Mouse (Mus musculus): ENCODE results near the gene Rbm44. TPM values are rescaled to one million over a fixed set of nuclear protein-coding genes. Genes with fewer than 3 reads are reported as not detected.

The Rbm44 gene
- total RNA-seq, 2 experiments from 2014 or later = not detected

DNA sequence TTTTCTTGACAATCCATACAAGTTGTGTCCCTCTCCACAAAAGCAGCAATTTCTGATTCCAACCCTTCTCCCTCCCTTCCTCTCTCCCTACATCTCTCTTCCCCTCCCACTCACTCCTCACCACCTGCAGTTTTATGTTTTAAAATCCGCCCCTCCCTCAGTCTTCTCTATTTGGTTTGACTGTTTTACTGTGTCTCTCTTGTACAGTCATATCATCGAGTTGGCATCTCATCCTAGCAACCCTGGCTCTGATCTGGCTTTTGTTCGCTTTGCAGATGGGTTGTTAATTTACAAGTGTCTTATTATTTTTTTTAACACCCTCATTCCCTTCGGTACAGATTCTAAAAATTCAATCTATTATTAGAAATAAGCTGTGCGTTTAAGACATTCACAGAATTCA is 62.0 kb downstream of the Rbm44 start:
- DNase-seq (ENCODE audit: extremely low spot score in 1 of 2, low spot score in 1 of 2) = no peak

- no peak for DNase-seq (ENCODE audit: extremely low spot score in 1 of 2, low spot score in 1 of 2)
These were observed 62.6 kb downstream of the Rbm44 start for GRCm38 (mm10) chr1:91207334-91208074.

DNA sequence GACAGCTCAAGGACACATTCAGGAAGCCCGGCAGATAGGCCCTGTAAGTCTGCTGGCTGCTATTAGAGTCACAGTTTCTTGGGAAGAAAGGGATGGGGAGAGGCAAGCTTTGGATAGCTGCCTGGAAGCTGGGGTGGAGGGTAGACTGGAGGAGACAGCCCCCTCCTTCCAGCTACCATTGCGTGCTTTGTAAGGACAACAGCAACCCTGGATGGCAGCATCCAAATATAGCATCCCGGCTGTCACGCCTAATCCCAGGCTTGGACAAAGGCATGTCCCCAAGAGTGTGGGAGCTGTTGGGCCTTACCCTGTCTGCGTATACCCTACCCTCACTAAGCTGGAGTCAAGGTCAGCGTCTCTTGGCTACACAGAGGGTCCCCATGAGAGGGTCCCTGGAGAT is 64.5 kb downstream of the Rbm44 start:
- DNase-seq (ENCODE audit: extremely low spot score in 1 of 2, low spot score in 1 of 2) = no peak

DNA sequence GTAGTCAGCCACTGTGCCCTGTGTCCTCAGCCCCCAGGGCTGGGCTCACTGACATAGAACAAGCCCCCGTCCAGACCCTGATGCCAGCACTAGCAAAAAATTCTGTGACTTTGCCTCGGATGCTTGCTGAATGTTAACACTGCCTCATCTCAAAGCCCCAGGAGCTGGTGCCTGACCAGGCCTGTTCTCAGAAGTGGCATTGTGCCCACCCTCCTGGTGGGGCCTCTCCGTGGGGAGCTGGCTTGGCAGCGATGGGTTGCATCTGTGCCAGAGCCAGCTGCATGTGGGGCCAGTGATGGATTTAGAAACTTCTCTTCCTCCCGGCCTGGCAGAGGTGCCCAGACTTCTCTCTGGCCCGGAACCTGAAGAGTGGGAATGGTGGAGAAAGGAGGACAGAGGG is 64.9 kb downstream of the Rbm44 start:
- peak; percentile 65 to 71 for DNase-seq (ENCODE audit: extremely low spot score in 1 of 2, low spot score in 1 of 2)

DNA sequence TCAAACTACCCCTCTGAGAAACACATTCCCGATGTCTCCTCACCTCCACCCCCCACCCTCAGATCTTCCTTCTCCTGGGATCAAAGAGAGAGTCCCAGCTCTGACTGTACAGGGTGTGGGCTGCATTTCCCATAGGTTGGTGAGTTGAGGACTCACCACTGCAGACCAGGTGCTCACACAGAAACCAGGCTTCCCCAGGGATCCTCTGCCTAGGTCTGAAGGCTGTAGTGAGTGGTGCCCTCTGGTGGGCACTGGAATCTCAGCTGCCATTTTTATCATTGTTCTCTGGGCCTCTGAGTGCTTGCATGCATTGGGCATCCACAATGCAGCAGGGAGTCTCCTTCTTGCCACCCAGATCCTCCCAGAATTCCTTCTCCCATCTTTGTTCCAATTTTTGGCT is 66.2 kb downstream of the Rbm44 start:
- peak in 1 of 2 experiments; percentile 79 for DNase-seq (ENCODE audit: extremely low spot score in 1 of 2, low spot score in 1 of 2)

DNA sequence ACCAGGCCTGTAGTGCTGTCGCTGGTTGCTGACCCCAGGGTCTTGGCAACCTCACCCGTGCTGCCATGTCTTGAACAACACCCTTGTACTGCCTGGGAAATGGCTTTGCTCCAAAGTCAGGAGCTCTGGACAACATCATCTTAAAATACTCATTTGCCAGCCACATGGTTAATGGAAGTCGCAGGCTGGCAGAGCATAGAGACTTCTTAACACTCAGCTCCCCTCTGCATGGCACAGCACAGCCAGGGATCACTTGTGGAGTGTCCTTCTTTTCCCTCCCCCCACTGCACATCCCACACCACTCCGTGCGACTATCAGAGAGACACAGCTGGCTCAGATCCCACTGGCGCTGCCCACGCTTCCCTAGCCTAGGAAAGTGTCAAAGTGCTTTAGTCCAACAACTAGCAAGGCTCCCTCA is 66.7 kb downstream of the Rbm44 start:
- no peak for DNase-seq (ENCODE audit: extremely low spot score in 1 of 2, low spot score in 1 of 2)

DNA sequence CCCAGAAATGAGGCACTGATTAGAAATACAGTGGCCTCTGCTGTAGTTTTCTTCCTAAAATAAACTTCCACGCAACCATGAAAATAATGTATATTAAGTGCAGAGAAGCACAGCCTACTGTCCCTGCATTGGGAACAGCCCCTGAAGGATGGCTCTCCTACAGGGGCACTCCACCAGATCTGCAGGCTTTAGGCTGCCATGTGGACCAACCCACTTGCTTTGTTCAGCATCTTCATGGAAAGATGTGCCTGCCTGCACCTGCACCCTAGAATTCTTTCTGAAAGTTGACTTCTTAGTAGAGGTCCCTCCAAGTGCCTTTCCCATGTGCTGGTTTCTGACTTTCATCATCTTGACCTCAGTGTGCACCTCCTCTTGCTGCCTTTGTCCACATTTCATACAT is 70.4 kb downstream of the Rbm44 start:
- DNase-seq (ENCODE audit: extremely low spot score in 1 of 2, low spot score in 1 of 2) = no peak

DNA sequence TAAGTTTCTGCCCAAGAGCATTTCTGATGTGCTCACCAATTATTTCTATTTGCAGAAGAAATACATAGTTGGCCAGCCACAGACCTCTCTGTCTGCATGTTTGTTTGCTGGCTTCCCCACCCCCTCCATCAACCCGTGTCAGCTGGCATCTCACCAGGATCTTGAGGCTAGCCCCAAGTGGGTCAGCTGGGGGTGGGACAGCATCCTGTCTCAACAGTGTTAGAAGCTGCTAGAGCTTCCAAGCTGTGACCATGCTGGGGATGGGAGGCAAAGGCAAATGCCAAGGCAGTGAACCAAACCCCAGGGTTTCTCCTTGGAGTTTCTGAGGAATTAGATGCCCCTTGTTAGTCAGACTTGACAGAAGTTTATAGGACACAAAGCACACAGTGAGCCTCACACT is 71.1 kb downstream of the Rbm44 start:
- DNase-seq (ENCODE audit: extremely low spot score in 1 of 2, low spot score in 1 of 2) = no peak

- DNase-seq (ENCODE audit: extremely low spot score in 1 of 2, low spot score in 1 of 2) = no peak
These were observed 71.8 kb downstream of the Rbm44 start for GRCm38 (mm10) chr1:91216504-91217267.

DNA sequence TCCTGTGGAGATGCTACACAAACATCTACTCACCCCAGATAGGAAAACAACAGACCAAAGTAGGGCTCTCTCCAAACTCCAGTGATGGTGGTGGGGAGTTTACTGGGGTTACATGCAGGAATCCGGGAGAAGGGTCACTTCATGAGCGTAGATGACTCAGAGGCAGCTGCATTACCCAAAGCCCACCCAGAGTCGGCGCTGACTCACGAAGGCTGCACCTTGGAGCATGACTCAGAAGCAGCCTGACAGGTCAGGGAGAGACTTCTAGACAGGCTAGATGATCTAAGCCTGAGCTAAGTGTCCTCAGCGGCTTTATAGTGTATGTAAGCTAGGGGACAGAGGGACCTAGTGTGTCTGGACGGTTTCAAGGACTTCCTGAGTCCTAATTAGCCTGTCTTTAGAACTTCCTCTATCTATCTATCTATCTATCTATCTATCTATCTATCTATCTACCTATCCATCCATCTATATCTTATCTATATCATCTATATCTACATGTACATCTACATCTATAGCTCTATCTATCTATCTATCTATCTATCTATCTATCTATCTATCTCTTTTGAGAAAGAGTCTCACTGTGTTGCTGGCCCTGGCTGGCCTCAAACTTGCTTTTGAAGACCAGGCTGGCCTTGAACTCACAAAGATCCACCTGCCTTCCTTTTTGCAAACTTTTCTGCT is 74.9 kb downstream of the Rbm44 start:
- no peak for DNase-seq (ENCODE audit: extremely low spot score in 1 of 2, low spot score in 1 of 2)

- no peak for DNase-seq (ENCODE audit: extremely low spot score in 1 of 2, low spot score in 1 of 2)
These were observed 75.4 kb downstream of the Rbm44 start for GRCm38 (mm10) chr1:91220322-91220672.

Other genes starting within 250 kb of the Rbm44 start
- gene Mlph, start 230.0 kb upstream of the Rbm44 start, total RNA-seq (2021) = 1 to 10 TPM in 1 of 2 experiments, under 1 TPM in 1; 0.49 to 1.0 TPM
- gene Prlh, start 192.0 kb upstream of the Rbm44 start, total RNA-seq (2021) = not detected
- gene Rab17, start 175.4 kb upstream of the Rbm44 start, total RNA-seq (2021) = not detected
- gene Lrrfip1, start 146.4 kb upstream of the Rbm44 start, total RNA-seq (2021) = 10 to 100 TPM; 64.0 to 74.4 TPM
- 10 to 100 TPM; 61.6 to 63.1 TPM for gene Ramp1, start 34.7 kb downstream of the Rbm44 start, total RNA-seq (2021)
- 10 to 100 TPM; 47.7 to 54.2 TPM for gene Ube2f, start 105.2 kb downstream of the Rbm44 start, total RNA-seq (2021)
- gene Scly, start 153.2 kb downstream of the Rbm44 start, total RNA-seq (2021) = 10 to 100 TPM; 17.8 to 21.2 TPM
- gene Espnl, start 177.0 kb downstream of the Rbm44 start, total RNA-seq (2021) = not detected
- gene Klhl30, start 205.9 kb downstream of the Rbm44 start, total RNA-seq (2021) = not detected
- not detected for gene Erfe, start 221.3 kb downstream of the Rbm44 start, total RNA-seq (2021)

All from layer of hippocampus, postnatal 25 days (tissue).